Comparison of ENCODE assay signal across 15 mouse cellular contexts in the genomic region with DNA sequence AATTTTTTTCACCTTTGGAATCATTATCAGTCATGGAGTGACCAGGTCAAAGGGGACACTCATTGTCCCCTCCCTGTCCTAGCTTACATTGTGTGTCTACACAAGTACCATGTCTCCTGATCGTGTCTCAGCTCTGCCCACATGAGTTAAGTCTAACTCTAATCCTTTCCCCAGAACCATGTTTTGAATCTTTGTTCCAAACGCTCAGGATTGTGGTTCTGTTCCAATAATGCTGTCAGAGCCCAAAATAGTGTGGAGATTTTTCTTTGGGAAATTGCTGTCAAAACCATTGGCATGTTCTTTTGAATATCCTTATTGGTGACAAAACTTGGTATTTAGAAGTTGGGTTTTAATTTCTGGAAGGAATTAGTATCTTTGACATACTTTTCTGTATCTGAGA.
"Had no signal": no experiment of that assay in that cellular context is flagged by ENCODE, and none has a peak within 500 bp of the region (broad histone marks: within the 10 kb centered on the region; RNA-seq: fewer than 3 reads in every experiment).

No protein-coding gene starts in this region.

- H3K36me3 ChIP-seq: liver, embryonic 13.5 days; midbrain, embryonic 12.5 days; midbrain, embryonic 15.5 days; neural tube, embryonic 13.5 days had no signal

- DNase-seq: kidney, adult 2 months; kidney, postnatal 25 days; liver, embryonic 13.5 days; lung, adult 2 months; lung, postnatal 14 days; lung, postnatal 4 days; retina, postnatal 1 day; thymus, postnatal 25 days had no signal

- H3K27ac ChIP-seq: kidney, postnatal 0 days; liver, embryonic 13.5 days; midbrain, embryonic 12.5 days; midbrain, embryonic 15.5 days; neural tube, embryonic 13.5 days; stomach, postnatal 0 days had no signal

- H3K27me3 ChIP-seq: liver, embryonic 13.5 days; midbrain, embryonic 12.5 days; midbrain, embryonic 15.5 days; neural tube, embryonic 13.5 days had no signal

- H3K9me3 ChIP-seq: liver, embryonic 13.5 days; midbrain, embryonic 12.5 days; midbrain, embryonic 15.5 days; neural tube, embryonic 13.5 days had no signal

- H3K9ac ChIP-seq: liver, embryonic 13.5 days; midbrain, embryonic 12.5 days; midbrain, embryonic 15.5 days; neural tube, embryonic 13.5 days had no signal

- H3K4me3 ChIP-seq: liver, embryonic 13.5 days; midbrain, embryonic 12.5 days; midbrain, embryonic 15.5 days; myocyte; neural tube, embryonic 13.5 days had no signal

- ATAC-seq: intestine, postnatal 0 days; midbrain, embryonic 15.5 days had no signal

- H3K4me2 ChIP-seq: liver, embryonic 13.5 days; midbrain, embryonic 12.5 days; midbrain, embryonic 15.5 days; neural tube, embryonic 13.5 days had no signal

- H3K4me1 ChIP-seq: liver, embryonic 13.5 days; midbrain, embryonic 15.5 days had no signal
